Mouse (Mus musculus): Measurements from ENCODE around the gene Kif21a. TPM values are rescaled to one million over a fixed set of nuclear protein-coding genes. Genes with fewer than 3 reads are reported as not detected.

Gene Kif21a
- total and polyA plus RNA-seq, 2 experiments from 2014 or later: 33.2 to 64.9 TPM

GRCm38 (mm10) chr15:91001037-91001616 lies 48.6 kb downstream of the Kif21a start:
- no peaks in the 10 kb centered on the region for H3K27me3 ChIP-seq (ENCODE audit: insufficient read depth, low read length)
- no peaks in the 10 kb centered on the region for H3K36me3 ChIP-seq (ENCODE audit: insufficient read depth, low read length)
- no peak overlapping the region for H3K4me3 ChIP-seq (ENCODE audit: low read depth, low read length)
- no peak overlapping the region for H3K9ac ChIP-seq (replicated peaks; ENCODE audit: low read length, poor library complexity, severe bottlenecking)
- H3K4me1 ChIP-seq (ENCODE audit: insufficient read depth, low read length): peaks cover 8% of the 10 kb centered on the region; the same call in 1 of the 2 replicates
- H3K9me3 ChIP-seq (ENCODE audit: low read length): no peaks in the 10 kb centered on the region
- no peak overlapping the region for H3K4me2 ChIP-seq (ENCODE audit: low read depth, low read length, poor library complexity, severe bottlenecking)
- TF ChIP-seq CTCF (IDR thresholded peaks at IDR 0.05): no peak
- ATAC-seq (ENCODE audit: low FRiP score) (no peak), DNase-seq (ENCODE audit: low spot score) (no peak)
- H3K27ac ChIP-seq (ENCODE audit: low read depth, low read length): no peak overlapping the region
- WGBS: 44% methylated on average over 10 of the region's 10 CpGs

- Histone ChIP-seq H3K27ac (ENCODE audit: low read depth, low read length) (no peak overlapping the region), H3K4me1 (ENCODE audit: insufficient read depth, low read length) (peaks cover 8% of the 10 kb centered on the region; the same call in 1 of the 2 replicates), H3K4me2 (ENCODE audit: low read depth, low read length, poor library complexity, severe bottlenecking) (0 out of 2 replicates have a peak overlapping the region, but pooled peaks have one; percentile 3), H3K4me3 (ENCODE audit: low read depth, low read length) (no peak overlapping the region), H3K36me3 (ENCODE audit: insufficient read depth, low read length) (no peaks in the 10 kb centered on the region), H3K9ac (replicated peaks; ENCODE audit: low read length, poor library complexity, severe bottlenecking) (no peak overlapping the region), H3K27me3 (ENCODE audit: insufficient read depth, low read length) (no peaks in the 10 kb centered on the region), H3K9me3 (ENCODE audit: low read length) (no peaks in the 10 kb centered on the region)
- ATAC-seq (ENCODE audit: low FRiP score): no peak
- 36% methylated on average over 21 of the region's 21 CpGs for WGBS
- TF ChIP-seq CTCF (IDR thresholded peaks at IDR 0.05): no peak
- no peak for DNase-seq (ENCODE audit: low spot score)
These were observed 49.3 kb downstream of the Kif21a start for GRCm38 (mm10) chr15:91000280-91001036.

- WGBS: 61% methylated on average over 2 of the region's 2 CpGs
- DNase-seq (ENCODE audit: low spot score): peak; percentile 58
- H3K9me3 ChIP-seq (ENCODE audit: low read length): no peaks in the 10 kb centered on the region
- ATAC-seq (ENCODE audit: low FRiP score): no peak
- H3K27ac ChIP-seq (ENCODE audit: low read depth, low read length): no peak overlapping the region
- no peaks in the 10 kb centered on the region for H3K27me3 ChIP-seq (ENCODE audit: insufficient read depth, low read length)
- H3K36me3 ChIP-seq (ENCODE audit: insufficient read depth, low read length): peaks cover 12% of the 10 kb centered on the region; the same call in 1 of the 2 replicates
- no peak overlapping the region for H3K4me2 ChIP-seq (ENCODE audit: low read depth, low read length, poor library complexity, severe bottlenecking)
- H3K4me3 ChIP-seq (ENCODE audit: low read depth, low read length): no peak overlapping the region
- H3K9ac ChIP-seq (replicated peaks; ENCODE audit: low read length, poor library complexity, severe bottlenecking): no peak overlapping the region
- no peaks in the 10 kb centered on the region for H3K4me1 ChIP-seq (ENCODE audit: insufficient read depth, low read length)
- TF ChIP-seq CTCF (IDR thresholded peaks at IDR 0.05): peak; percentile 68
These were observed 56.9 kb downstream of the Kif21a start for GRCm38 (mm10) chr15:90992871-90993270.

DNA sequence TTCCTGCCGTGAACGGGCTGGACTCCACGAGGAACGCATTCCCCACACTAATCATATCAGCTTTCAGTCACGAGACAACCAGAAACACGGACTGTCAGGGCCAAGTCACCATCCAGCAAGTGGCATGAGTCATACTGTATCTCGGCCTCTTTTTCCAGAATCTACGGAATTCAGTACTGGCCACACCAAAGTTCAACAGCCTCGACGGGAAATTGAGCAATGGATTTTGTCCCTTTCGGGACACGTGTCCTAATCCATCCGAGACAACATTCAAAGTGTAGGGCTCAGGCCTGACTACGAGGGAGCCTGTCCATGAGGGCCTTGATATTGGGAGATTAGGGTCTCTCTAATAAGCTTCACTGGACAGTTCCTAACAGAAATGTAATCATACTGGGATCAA lies 57.4 kb downstream of the Kif21a start:
- DNase-seq (ENCODE audit: low spot score) (no peak), ATAC-seq (ENCODE audit: low FRiP score) (no peak)
- H3K4me2 ChIP-seq (ENCODE audit: low read depth, low read length, poor library complexity, severe bottlenecking): no peak overlapping the region
- no peaks in the 10 kb centered on the region for H3K27me3 ChIP-seq (ENCODE audit: insufficient read depth, low read length)
- no peak for TF ChIP-seq CTCF (IDR thresholded peaks at IDR 0.05)
- no peak overlapping the region for H3K27ac ChIP-seq (ENCODE audit: low read depth, low read length)
- H3K4me3 ChIP-seq (ENCODE audit: low read depth, low read length): no peak overlapping the region
- no peaks in the 10 kb centered on the region for H3K4me1 ChIP-seq (ENCODE audit: insufficient read depth, low read length)
- 91% methylated on average over 14 of the region's 14 CpGs for WGBS
- H3K36me3 ChIP-seq (ENCODE audit: insufficient read depth, low read length): peaks cover 15% of the 10 kb centered on the region; the same call in 1 of the 2 replicates
- H3K9me3 ChIP-seq (ENCODE audit: low read length): no peaks in the 10 kb centered on the region
- H3K9ac ChIP-seq (replicated peaks; ENCODE audit: low read length, poor library complexity, severe bottlenecking): no peak overlapping the region

- no peak for TF ChIP-seq CTCF (IDR thresholded peaks at IDR 0.05)
- H3K4me3 ChIP-seq (ENCODE audit: low read depth, low read length): no peak overlapping the region
- peaks cover 15% of the 10 kb centered on the region; the same call in 1 of the 2 replicates for H3K36me3 ChIP-seq (ENCODE audit: insufficient read depth, low read length)
- H3K9me3 ChIP-seq (ENCODE audit: low read length): no peaks in the 10 kb centered on the region
- no peak for ATAC-seq (ENCODE audit: low FRiP score)
- H3K9ac ChIP-seq (replicated peaks; ENCODE audit: low read length, poor library complexity, severe bottlenecking): no peak overlapping the region
- H3K27me3 ChIP-seq (ENCODE audit: insufficient read depth, low read length): no peaks in the 10 kb centered on the region
- DNase-seq (ENCODE audit: low spot score): no peak
- H3K4me2 ChIP-seq (ENCODE audit: low read depth, low read length, poor library complexity, severe bottlenecking): no peak overlapping the region
- WGBS: 72% methylated on average over 4 of the region's 4 CpGs
- no peaks in the 10 kb centered on the region for H3K4me1 ChIP-seq (ENCODE audit: insufficient read depth, low read length)
- H3K27ac ChIP-seq (ENCODE audit: low read depth, low read length): no peak overlapping the region
These were observed 57.9 kb downstream of the Kif21a start for GRCm38 (mm10) chr15:90991843-90992242.

GRCm38 (mm10) chr15:90987714-90988250 lies 62.0 kb downstream of the Kif21a start:
- H3K9ac ChIP-seq (replicated peaks; ENCODE audit: low read length, poor library complexity, severe bottlenecking): no peak overlapping the region
- H3K9me3 ChIP-seq (ENCODE audit: low read length): no peaks in the 10 kb centered on the region
- no peak overlapping the region for H3K27ac ChIP-seq (ENCODE audit: low read depth, low read length)
- no peaks in the 10 kb centered on the region for H3K27me3 ChIP-seq (ENCODE audit: insufficient read depth, low read length)
- 94% methylated on average over 12 of the region's 12 CpGs for WGBS
- no peak overlapping the region for H3K4me2 ChIP-seq (ENCODE audit: low read depth, low read length, poor library complexity, severe bottlenecking)
- DNase-seq (ENCODE audit: low spot score) (no peak), ATAC-seq (ENCODE audit: low FRiP score) (no peak)
- no peak overlapping the region for H3K4me3 ChIP-seq (ENCODE audit: low read depth, low read length)
- H3K4me1 ChIP-seq (ENCODE audit: insufficient read depth, low read length): no peaks in the 10 kb centered on the region
- H3K36me3 ChIP-seq (ENCODE audit: insufficient read depth, low read length): peaks cover 27% of the 10 kb centered on the region; the same call in 1 of the 2 replicates
- TF ChIP-seq CTCF (IDR thresholded peaks at IDR 0.05): no peak
